Mouse (Mus musculus) right cerebral cortex, adult 18-20 months (tissue): Measurements from ENCODE around the gene Slc7a5.

Experiments
- DNase-seq: peaks from one replicate; pipeline ENCODE4 v3.0.0; 2022; ENCODE audit warnings: mixed read lengths

Slc7a5 gene

DNA sequence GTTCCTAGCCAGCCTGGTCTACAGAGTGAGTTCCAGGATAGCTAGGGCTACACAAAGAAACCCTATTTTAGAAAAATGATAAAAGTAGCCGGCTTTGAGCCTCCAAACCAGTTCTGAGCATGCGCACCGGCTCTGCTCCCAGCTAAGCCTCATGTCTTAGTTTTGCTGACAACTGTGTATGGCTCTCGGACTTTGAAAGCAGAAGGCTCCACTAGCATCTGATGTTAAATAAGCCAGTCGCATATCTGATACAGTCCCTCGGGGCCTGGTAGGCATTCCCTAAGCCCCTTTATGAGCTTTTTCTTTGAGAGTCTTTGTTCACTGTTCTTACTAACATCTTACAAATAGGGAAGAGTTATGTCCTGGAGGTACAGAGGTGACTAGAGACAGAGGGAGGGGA, 59.5 kb downstream of the Slc7a5 start:
- DNase-seq = no peak

DNA sequence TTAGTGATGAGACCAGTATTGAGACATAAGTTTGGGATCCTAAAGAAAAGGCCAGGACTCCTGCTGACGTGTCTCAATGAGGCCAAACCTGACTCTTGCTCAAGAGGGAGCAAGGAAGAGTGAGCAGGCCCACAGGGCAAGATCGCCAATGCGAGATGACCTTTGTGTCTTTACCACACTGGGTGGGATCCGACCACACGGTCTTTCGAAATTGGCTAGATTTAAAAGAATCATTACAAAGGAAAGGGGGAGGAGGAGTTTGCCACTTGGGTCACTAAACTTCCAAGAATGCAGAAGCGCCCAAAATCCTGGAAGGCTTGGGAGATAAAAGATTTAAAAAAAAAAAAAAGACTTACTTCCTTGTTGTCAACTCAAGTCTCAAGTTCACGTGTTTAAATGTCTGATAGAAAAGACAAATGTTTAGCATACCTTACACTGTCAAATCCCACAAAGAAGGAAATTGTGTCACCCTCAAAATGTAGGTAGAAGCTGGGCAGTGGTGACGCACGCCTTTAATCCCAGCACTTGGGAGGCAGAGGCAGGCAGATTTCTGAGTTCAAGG, 60.2 kb downstream of the Slc7a5 start:
- no peak for DNase-seq

DNA sequence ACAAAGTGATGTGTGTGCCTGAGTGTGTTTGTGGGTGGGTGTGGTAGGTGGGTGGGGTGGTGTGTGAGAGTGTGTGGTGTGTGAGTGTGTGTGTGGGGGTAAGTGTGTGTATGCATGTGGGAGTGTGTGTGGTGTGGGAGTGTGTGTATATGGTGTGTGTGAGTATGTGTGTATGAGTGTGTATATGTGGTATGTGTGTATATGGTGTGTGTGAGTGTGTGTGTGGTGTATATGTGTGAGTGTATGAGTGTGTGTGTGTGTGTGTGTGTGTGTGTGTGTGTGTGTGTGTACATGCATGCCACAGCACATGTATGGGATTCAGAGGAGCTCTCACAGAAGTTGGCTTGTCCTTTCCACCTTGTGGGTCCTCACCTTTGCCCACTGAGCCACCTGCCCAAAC, 60.7 kb downstream of the Slc7a5 start:
- DNase-seq = no peak

DNA sequence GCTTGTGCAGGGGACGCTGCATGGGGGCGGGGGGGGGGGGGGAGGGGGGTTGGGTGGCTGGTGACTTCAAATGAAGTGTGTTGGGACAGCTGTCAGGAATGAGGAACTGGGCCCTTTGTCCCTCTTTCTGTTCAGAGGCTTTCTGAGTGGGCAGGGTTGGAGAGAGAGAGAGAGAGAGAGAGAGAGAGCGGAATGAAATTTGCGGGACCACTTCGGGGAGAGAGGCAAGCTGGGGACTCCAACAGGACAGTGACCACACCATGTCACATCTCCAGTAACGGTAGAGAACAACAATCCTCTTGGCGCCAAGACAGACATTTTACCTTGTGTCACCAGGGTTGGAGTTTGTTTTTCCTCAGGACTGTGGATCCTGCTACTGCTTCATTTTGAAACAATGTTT, 62.7 kb downstream of the Slc7a5 start:
- DNase-seq = no peak

DNA sequence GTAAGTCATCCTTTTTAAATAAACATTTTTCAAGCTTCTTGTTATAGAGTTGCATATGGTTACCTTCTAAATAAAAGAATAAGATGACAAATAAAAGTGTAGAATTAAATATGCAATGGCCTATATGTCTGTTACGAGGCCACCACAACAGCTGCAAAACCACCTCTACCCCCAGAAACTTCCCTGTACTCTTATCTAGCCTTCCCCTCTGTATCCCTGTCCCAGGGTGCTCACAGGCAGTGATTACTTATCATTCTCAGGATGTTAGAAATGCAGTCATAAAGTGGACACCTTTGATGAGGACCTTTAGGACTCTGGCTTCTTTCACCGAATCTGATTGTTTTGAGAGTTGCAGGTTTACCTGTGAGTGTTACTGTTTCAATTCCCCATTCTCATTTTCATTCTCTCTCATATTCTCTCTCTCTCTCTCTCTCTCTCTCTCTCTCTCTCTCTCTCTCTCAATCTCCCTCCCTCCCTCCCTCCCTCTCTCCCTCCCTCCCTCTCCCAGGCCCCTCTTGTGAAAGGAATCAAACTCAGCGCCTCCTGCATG, 64.2 kb downstream of the Slc7a5 start:
- no peak for DNase-seq

DNA sequence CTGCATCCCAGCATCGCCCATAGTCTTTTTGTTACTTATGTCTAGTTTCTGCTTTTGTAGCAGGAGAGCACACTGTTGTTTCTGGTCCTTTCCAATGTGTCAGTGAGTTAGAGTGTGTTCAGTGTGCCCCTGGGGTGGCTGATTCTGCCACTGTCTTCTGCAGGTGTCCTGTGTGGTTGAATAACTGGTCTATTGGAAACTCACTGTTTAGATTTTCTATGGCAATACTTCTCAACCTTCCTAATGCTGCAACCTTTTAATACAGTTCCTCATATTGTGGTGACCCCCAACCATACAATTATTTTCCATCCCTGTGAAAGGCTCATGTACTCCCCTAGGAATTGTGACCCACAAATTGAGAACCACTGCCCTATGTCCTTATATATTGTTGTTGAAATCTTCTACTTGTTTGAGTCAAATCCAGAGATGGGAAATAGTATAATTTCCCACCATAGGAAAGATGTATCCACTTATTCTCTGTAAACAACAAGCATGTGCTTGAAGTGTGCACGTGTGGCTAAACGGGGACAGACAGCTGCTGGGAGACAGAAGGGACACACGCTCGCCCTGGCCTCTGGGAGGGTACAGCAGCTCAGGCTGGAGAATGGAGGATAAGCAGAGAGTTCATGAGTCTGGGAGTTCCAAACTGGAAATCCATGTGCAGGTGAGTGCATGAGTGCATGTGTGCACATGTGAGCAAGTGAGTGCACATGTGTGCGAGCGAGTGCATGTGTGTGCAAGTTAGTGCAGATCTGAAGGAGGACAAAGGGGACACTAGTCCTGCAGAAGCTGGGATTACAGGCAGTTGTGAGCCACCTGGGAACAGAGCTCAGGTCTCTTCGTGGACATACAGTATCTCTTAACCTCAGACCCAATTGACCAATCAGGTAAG, 65.2 kb downstream of the Slc7a5 start:
- DNase-seq = no peak

DNA sequence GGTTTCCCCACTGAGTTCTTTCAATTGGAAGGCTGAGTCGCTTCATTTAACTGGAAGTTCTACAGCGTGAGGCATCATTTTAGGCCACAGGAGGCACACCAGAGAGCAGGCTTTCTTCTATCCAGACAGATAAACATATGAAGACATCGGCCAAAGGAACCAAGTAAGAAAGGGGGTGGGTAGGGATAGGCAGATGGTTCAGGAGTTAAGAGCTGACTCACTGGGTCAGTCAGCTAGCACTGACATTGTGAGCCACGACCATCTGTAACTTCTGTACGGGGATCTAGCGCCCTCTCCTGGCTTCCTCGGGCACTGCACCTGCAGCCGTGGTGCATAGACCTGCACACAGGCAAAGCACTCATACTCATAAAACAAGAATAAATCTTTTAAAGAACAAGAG, 66.3 kb downstream of the Slc7a5 start:
- DNase-seq = peak; percentile 69

DNA sequence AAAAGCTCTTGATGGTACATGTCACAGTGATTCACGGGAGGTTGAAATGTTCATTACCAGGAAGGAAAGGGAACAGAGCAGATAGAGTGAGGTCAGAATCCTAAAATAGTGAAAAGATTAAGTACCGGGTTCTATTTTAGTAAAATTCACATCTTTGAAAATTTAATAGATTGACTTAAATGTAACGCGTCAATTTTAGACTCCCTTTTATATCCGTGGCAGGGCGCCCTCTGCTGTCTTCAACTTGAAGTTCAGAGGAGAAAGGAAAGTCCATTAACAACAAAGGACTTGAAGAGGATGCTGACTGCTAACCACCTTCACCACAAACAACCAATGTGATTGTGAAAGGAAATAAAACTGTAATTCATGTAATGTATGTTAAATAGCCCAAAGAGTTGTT, 75.0 kb downstream of the Slc7a5 start:
- peak; percentile 77 for DNase-seq

DNA sequence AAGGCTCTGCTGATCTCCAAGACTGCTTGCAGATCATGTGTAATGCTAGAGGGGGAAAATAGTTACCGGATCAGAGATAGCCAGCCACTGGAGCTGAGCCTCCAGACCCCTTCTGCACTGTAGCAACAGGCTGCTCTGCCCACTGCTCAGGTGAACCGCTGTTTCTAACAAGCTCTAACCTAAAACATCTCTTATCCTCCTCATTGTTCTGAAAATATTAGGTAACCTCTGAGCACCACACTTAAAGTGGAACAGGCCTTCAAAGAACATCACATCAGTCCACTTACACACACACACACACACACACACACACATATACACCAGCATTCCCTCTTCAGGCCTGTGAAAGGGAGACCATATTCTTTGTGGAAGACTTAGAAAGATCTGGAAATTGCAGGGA, 75.4 kb downstream of the Slc7a5 start:
- DNase-seq = no peak
